Mouse (Mus musculus): Measurements from ENCODE around the gene Lrmp. TPM values are rescaled to one million over a fixed set of nuclear protein-coding genes. Genes with fewer than 3 reads are reported as not detected.
"Not testable (repeated sequence)": the region's sequence is repeated elsewhere in the genome, so short reads cannot be mapped to it uniquely, and the experiment has no call there.

Gene Lrmp
- polyA plus RNA-seq, 1 experiment from 2014 or later = 0.60 TPM

GRCm38 (mm10) chr6:145084343-145085117, 30.9 kb upstream of the Lrmp start:
- Histone ChIP-seq H3K9ac (replicated peaks) (no peak overlapping the region), H3K27me3 (replicated peaks) (no peaks in the 10 kb centered on the region), H3K9me3 (replicated peaks) (no peaks in the 10 kb centered on the region), H3K4me3 (replicated peaks) (no peak overlapping the region), H3K27ac (replicated peaks) (no peak overlapping the region), H3K4me1 (no peaks in the 10 kb centered on the region), H3K4me2 (no peak overlapping the region), H3K36me3 (no peaks in the 10 kb centered on the region)
- WGBS = 93% methylated on average over 8 of the region's 8 CpGs
- no peak for ATAC-seq (ENCODE audit: low FRiP score)

DNA sequence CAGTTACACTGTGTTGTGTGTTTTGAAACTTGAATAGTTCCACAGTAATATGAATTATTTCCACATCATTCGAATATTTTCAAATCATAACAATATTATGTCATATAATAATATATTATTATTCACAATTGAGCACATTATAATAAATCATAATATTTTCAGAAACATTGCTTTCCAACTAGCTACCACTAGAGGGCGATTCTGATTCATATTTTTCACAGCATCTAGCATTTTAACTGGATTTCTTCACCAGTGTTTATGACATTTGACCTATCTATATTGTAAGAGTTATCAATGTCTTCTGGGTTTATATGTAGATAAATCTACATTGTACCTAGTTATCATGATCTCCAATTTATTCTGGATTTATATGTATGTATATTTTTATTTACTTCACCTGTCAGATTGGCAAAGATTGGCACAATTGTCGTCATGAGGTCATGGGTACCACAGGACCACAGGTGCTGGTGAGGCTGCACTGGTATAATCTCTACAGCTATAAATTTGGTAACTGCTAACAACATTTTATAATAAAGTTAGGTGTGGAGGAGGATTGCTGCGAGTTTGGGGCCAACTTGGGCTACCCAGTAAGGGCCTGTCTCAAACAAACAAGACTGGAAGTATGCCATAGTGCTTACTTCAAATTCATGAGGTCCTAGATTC, 26.9 kb upstream of the Lrmp start:
- Histone ChIP-seq H3K4me1 (no peaks in the 10 kb centered on the region), H3K4me3 (replicated peaks) (no peak overlapping the region), H3K27ac (replicated peaks) (no peak overlapping the region), H3K4me2 (no peak overlapping the region), H3K9me3 (replicated peaks) (no peaks in the 10 kb centered on the region), H3K9ac (replicated peaks) (no peak overlapping the region), H3K36me3 (no peaks in the 10 kb centered on the region), H3K27me3 (replicated peaks) (no peaks in the 10 kb centered on the region)
- no peak for ATAC-seq (ENCODE audit: low FRiP score)
- WGBS = 50% methylated on average over 4 of the region's 4 CpGs

DNA sequence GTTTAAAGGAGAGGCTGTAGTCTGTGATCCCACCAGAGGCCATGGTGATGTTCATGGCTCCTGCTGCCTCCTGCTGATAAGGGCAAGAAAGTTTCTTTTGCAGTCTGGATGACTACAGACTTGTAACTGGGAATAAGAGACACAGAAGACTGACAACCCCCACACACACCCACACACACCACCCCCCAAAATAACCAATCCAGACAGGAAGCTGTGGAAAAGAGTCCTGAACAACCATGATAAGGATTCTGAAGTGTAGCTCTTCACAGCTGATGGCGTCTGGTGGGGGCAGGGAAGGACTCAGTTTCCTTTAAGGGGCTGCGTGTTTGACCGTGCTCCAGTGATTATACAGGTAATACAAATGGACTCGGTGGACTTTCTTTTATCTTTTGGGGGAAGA, 26.1 kb upstream of the Lrmp start:
- Histone ChIP-seq H3K9me3 (replicated peaks) (no peaks in the 10 kb centered on the region), H3K27ac (replicated peaks) (no peak overlapping the region), H3K4me3 (replicated peaks) (no peak overlapping the region), H3K36me3 (no peaks in the 10 kb centered on the region), H3K27me3 (replicated peaks) (no peaks in the 10 kb centered on the region), H3K4me2 (no peak overlapping the region), H3K4me1 (no peaks in the 10 kb centered on the region), H3K9ac (replicated peaks) (no peak overlapping the region)
- 88% methylated on average over 4 of the region's 4 CpGs for WGBS
- ATAC-seq (ENCODE audit: low FRiP score) = no peak

- Histone ChIP-seq H3K4me3 (replicated peaks) (no peak overlapping the region), H3K4me1 (no peaks in the 10 kb centered on the region), H3K9ac (replicated peaks) (no peak overlapping the region), H3K27ac (replicated peaks) (no peak overlapping the region), H3K27me3 (replicated peaks) (no peaks in the 10 kb centered on the region), H3K9me3 (replicated peaks) (no peaks in the 10 kb centered on the region), H3K36me3 (no peaks in the 10 kb centered on the region), H3K4me2 (no peak overlapping the region)
- 69% methylated on average over 6 of the region's 6 CpGs for WGBS
- no peak for ATAC-seq (ENCODE audit: low FRiP score)
These were observed 25.1 kb upstream of the Lrmp start for GRCm38 (mm10) chr6:145090201-145090863.

- WGBS = 70% methylated on average over 5 of the region's 5 CpGs
- no peak overlapping the region for H3K9ac ChIP-seq (replicated peaks)
- H3K4me1 ChIP-seq = no peaks in the 10 kb centered on the region
- no peaks in the 10 kb centered on the region for H3K36me3 ChIP-seq
- H3K27me3 ChIP-seq (replicated peaks) = no peaks in the 10 kb centered on the region
- no peak for ATAC-seq (ENCODE audit: low FRiP score)
- no peak overlapping the region for H3K27ac ChIP-seq (replicated peaks)
- H3K9me3 ChIP-seq (replicated peaks) = no peaks in the 10 kb centered on the region
- H3K4me3 ChIP-seq (replicated peaks) = no peak overlapping the region
- no peak overlapping the region for H3K4me2 ChIP-seq
These were observed 24.5 kb upstream of the Lrmp start for GRCm38 (mm10) chr6:145090928-145091327.

GRCm38 (mm10) chr6:145091998-145092397, 23.5 kb upstream of the Lrmp start:
- WGBS = 83% methylated on average over 7 of the region's 7 CpGs
- H3K4me2 ChIP-seq = no peak overlapping the region
- no peaks in the 10 kb centered on the region for H3K4me1 ChIP-seq
- H3K27ac ChIP-seq (replicated peaks) = no peak overlapping the region
- H3K9ac ChIP-seq (replicated peaks) = no peak overlapping the region
- H3K36me3 ChIP-seq = no peaks in the 10 kb centered on the region
- no peak overlapping the region for H3K4me3 ChIP-seq (replicated peaks)
- no peaks in the 10 kb centered on the region for H3K9me3 ChIP-seq (replicated peaks)
- no peak for ATAC-seq (ENCODE audit: low FRiP score)
- no peaks in the 10 kb centered on the region for H3K27me3 ChIP-seq (replicated peaks)

DNA sequence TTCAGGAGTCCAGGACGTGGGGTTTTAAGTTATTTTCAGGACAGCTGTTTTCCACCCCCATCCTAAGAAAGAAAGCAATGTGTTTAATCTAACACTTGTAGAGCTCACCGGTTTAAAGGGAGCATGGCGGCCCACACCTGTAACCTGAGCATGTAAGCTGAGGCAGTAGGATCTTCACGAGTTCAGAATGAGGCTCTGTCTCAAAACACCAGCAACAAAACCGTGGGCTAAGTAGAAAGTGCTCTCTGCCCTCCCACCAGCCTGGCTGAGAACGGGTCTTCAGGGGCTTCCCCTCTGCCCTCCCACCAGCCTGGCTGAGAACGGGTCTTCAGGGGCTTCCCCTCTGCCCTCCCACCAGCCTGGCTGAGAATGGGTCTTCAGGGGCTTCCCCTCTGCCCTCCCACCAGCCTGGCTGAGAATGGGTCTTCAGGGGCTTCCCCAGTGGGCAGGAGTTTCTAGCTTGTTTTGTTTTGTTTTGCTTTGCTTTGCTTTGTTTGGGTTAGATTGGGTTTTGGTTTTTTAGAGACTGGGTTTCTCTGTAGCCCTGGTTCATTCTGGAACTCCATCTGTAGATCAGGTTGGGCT, 22.3 kb upstream of the Lrmp start:
- WGBS = 69% methylated on average over 7 of the region's 7 CpGs
- not testable (repeated sequence) for H3K27ac ChIP-seq (replicated peaks); H3K27me3 ChIP-seq (replicated peaks); H3K9me3 ChIP-seq (replicated peaks); ATAC-seq (ENCODE audit: low FRiP score); H3K4me3 ChIP-seq (replicated peaks); H3K9ac ChIP-seq (replicated peaks); H3K4me1 ChIP-seq; H3K4me2 ChIP-seq; H3K36me3 ChIP-seq

DNA sequence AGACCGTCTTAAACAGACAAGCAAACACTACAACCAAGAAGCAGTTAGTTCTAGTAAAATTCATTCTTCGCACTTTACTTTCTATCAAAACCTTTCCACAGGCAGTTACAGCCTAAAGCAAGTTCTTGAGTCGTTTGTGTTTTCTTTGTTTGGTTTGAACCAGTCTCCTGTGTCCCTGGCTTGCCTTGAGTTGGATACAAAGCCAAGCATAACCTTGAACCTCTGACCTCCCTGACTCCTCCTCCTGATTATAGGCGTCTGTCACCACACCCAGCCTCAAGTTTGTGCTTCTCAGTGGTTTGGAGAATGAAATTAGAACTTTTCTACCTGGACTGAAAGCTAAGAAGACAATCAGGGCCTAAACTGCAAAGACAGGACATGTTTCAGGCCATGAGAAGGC, 21.0 kb upstream of the Lrmp start:
- Histone ChIP-seq H3K4me2 (no peak overlapping the region), H3K36me3 (no peaks in the 10 kb centered on the region), H3K4me1 (no peaks in the 10 kb centered on the region), H3K9me3 (replicated peaks) (no peaks in the 10 kb centered on the region), H3K9ac (replicated peaks) (no peak overlapping the region), H3K27ac (replicated peaks) (no peak overlapping the region), H3K4me3 (replicated peaks) (no peak overlapping the region), H3K27me3 (replicated peaks) (no peaks in the 10 kb centered on the region)
- ATAC-seq (ENCODE audit: low FRiP score) = no peak
- WGBS = 78% methylated on average over 4 of the region's 4 CpGs

DNA sequence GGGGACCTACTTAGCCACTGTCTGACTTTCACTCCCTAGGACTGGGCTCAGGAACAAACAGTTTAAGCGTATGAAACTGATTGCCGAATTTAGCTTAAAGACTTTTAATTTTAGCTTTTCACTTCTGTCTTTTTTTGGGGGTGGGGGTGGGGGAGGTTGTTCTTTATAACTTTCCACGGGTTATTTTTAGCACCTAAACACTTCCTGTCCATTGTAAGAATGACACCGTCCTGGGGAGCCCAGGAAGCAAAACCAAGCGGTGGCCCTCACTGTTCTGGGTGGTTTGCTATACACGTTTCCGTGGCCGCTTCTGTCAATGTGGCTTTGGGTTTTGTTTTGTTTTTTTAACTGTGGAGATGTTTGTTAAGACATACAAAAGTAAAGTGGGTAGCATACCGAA, 14.5 kb upstream of the Lrmp start:
- no peak overlapping the region for H3K4me2 ChIP-seq
- no peaks in the 10 kb centered on the region for H3K4me1 ChIP-seq
- WGBS = 75% methylated on average over 9 of the region's 9 CpGs
- no peak overlapping the region for H3K4me3 ChIP-seq (replicated peaks)
- H3K27ac ChIP-seq (replicated peaks) = no peak overlapping the region
- no peaks in the 10 kb centered on the region for H3K27me3 ChIP-seq (replicated peaks)
- no peaks in the 10 kb centered on the region for H3K9me3 ChIP-seq (replicated peaks)
- no peak overlapping the region for H3K9ac ChIP-seq (replicated peaks)
- no peaks in the 10 kb centered on the region for H3K36me3 ChIP-seq
- ATAC-seq (ENCODE audit: low FRiP score) = no peak

DNA sequence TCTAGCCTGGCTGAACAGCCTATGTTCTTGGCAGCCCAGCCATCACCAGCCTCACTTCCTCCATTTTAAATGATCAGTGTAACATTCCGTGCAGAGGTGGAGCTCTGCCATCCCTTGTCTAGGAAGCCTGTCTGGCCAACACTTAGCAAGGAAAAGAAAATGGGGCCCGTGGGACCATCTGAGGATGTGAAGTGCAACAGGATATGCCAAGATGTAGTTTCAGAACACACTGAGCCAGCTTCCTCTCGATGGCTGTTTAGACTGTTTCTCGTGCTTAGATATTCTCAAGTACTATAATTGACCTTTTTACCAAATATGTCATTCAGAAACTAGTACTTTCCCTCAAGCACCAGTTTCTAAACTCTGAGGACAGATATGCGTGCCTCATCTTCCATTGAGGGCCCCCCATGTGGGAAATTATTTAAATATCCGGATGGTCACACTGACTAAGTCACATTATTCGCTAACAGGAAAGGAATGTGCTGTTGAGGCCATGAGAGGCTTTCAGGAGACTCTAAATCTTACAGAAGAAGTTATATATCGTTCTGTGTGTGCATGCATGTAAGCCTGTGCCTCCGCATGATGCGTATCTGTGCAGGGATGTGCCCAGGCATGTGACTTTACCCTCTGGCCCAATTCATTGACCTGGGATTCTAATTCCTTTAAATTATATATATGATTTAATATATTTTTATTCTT, 11.1 kb upstream of the Lrmp start:
- no peak for ATAC-seq (ENCODE audit: low FRiP score)
- 79% methylated on average over 10 of the region's 10 CpGs for WGBS

GRCm38 (mm10) chr6:145105439-145105838, 10.0 kb upstream of the Lrmp start:
- Histone ChIP-seq H3K4me1 (no peaks in the 10 kb centered on the region), H3K27me3 (replicated peaks) (no peaks in the 10 kb centered on the region), H3K9ac (replicated peaks) (no peak overlapping the region), H3K27ac (replicated peaks) (no peak overlapping the region), H3K36me3 (no peaks in the 10 kb centered on the region), H3K4me3 (replicated peaks) (no peak overlapping the region), H3K4me2 (no peak overlapping the region), H3K9me3 (replicated peaks) (no peaks in the 10 kb centered on the region)
- WGBS = 97% methylated on average over 10 of the region's 10 CpGs
- ATAC-seq (ENCODE audit: low FRiP score) = no peak

More for the DNA sequence above, 11.1 kb upstream of the Lrmp start:
- Histone ChIP-seq H3K4me2 (no peak overlapping the region), H3K27me3 (replicated peaks) (no peaks in the 10 kb centered on the region), H3K4me1 (no peaks in the 10 kb centered on the region), H3K9me3 (replicated peaks) (no peaks in the 10 kb centered on the region), H3K27ac (replicated peaks) (no peak overlapping the region), H3K9ac (replicated peaks) (no peak overlapping the region), H3K36me3 (no peaks in the 10 kb centered on the region), H3K4me3 (replicated peaks) (no peak overlapping the region)
